Mouse (Mus musculus) heart, embryonic 13.5 days (tissue): ENCODE data around the gene Sult1a1. TPM values are rescaled to one million over a fixed set of nuclear protein-coding genes. Genes with fewer than 3 reads are reported as not detected.

Source experiments
- ATAC-seq: fragments of 200-750 bp; cut with Nextera tagmentation; 2 replicates; pipeline ENCODE4 v1.8.0; 2017; ENCODE audit warnings: moderate TSS enrichment; ENCODE audit not compliant: insufficient number of reproducible peaks, low FRiP score, low TSS enrichment; ENCODE audit errors: extremely low read depth
- H3K27ac ChIP-seq: fragments of 300-500 bp; sonication (generic); replicated peaks from 2 replicates; pipeline ENCODE4 v1.5.1; 2015; ENCODE audit warnings: moderate library complexity, mild to moderate bottlenecking, inconsistent platforms
- H3K27me3 ChIP-seq: fragments of 300-500 bp; sonication (generic); replicated peaks from 2 replicates; pipeline ENCODE4 v1.6.1; 2015; ENCODE audit warnings: mild to moderate bottlenecking, inconsistent platforms
- H3K36me3 ChIP-seq: fragments of 300-500 bp; sonication (generic); 2 replicates; pipeline ENCODE4 v1.6.1; 2015; ENCODE audit warnings: mild to moderate bottlenecking, inconsistent platforms
- H3K4me1 ChIP-seq: fragments of 300-500 bp; sonication (generic); 2 replicates; pipeline ENCODE4 v1.6.1; 2015; ENCODE audit warnings: inconsistent platforms
- H3K4me2 ChIP-seq: fragments of 300-500 bp; sonication (generic); 2 replicates; pipeline ENCODE4 v1.6.1; 2015; ENCODE audit warnings: inconsistent platforms, mild to moderate bottlenecking, moderate library complexity
- H3K4me3 ChIP-seq: fragments of 300-500 bp; sonication (generic); 2 replicates; pipeline ENCODE4 v1.5.1; 2015; ENCODE audit warnings: moderate library complexity, mild to moderate bottlenecking, inconsistent platforms
- H3K9ac ChIP-seq: fragments of 300-500 bp; sonication (generic); 2 replicates; pipeline ENCODE4 v1.6.1; 2015; ENCODE audit warnings: inconsistent platforms, mild to moderate bottlenecking, moderate library complexity
- H3K9me3 ChIP-seq: fragments of 300-500 bp; sonication (generic); 2 replicates; pipeline ENCODE4 v1.6.1; 2016; ENCODE audit warnings: inconsistent platforms
- WGBS: fragments of 180-500 bp; shearing (Covaris S2); methylation state at CpG from one replicate; pipeline ENCODE4 v1.1.7; 2015; ENCODE audit warnings: mixed read lengths; 5-methylcytosine and 5-hydroxymethylcytosine counted together
- polyA plus RNA-seq: library from polyadenylated mRNA; unstranded; fragments of >200 nt; fragmentation: Nextera tagmentation; extraction: Ambion mirVana; gene quantifications from 2 replicates; pipeline ENCODE4 v1.2.1, GENCODE M21; 2015

Gene Sult1a1
- polyA plus RNA-seq, 1 experiment from 2014 or later, result 6.2 TPM

- H3K27ac ChIP-seq, result no peak overlapping the region
- peaks cover 21% of the 10 kb centered on the region for H3K4me1 ChIP-seq
- H3K27me3 ChIP-seq, result no peaks in the 10 kb centered on the region
- peaks cover 23% of the 10 kb centered on the region for H3K36me3 ChIP-seq
- no peak overlapping the region for H3K4me2 ChIP-seq
- 82% methylated on average over 8 of the region's 8 CpGs for WGBS
- no peak overlapping the region for H3K4me3 ChIP-seq
- H3K9ac ChIP-seq, result no peak overlapping the region
- no peaks in the 10 kb centered on the region for H3K9me3 ChIP-seq
- ATAC-seq, result no peak
Observed at GRCm38 (mm10) chr7:126678545-126679341, 2.5 kb upstream of the Sult1a1 start.

GRCm38 (mm10) chr7:126676631-126677220 is 494 bp upstream of the Sult1a1 start:
- WGBS, result 63% methylated on average over 4 of the region's 4 CpGs
- Histone ChIP-seq H3K4me3 (no peak overlapping the region), H3K27ac (peak overlapping the region; percentile 73; the same call in 1 of the 2 replicates)

GRCm38 (mm10) chr7:126675104-126675503 is 1.1 kb downstream of the Sult1a1 start:
- H3K36me3 ChIP-seq, result peaks cover 48% of the 10 kb centered on the region
- H3K4me1 ChIP-seq, result peaks cover 21% of the 10 kb centered on the region
- H3K4me3 ChIP-seq, result no peak overlapping the region
- WGBS, result 87% methylated on average over 8 of the region's 8 CpGs
- H3K9me3 ChIP-seq, result no peaks in the 10 kb centered on the region
- no peak overlapping the region; the same call in 1 of the 2 replicates for H3K27ac ChIP-seq
- H3K27me3 ChIP-seq, result no peaks in the 10 kb centered on the region
- no peak for ATAC-seq
- H3K4me2 ChIP-seq, result no peak overlapping the region
- no peak overlapping the region for H3K9ac ChIP-seq

More at GRCm38 (mm10) chr7:126676631-126677220, 494 bp upstream of the Sult1a1 start:
- Histone ChIP-seq H3K4me2 (no peak overlapping the region), H3K9me3 (no peaks in the 10 kb centered on the region), H3K9ac (no peak overlapping the region), H3K4me1 (peaks cover 21% of the 10 kb centered on the region), H3K36me3 (peaks cover 41% of the 10 kb centered on the region), H3K27me3 (no peaks in the 10 kb centered on the region)
- no peak for ATAC-seq

GRCm38 (mm10) chr7:126672111-126672510 is 4.1 kb downstream of the Sult1a1 start:
- Histone ChIP-seq H3K4me2 (no peak overlapping the region), H3K27ac (no peak overlapping the region), H3K9me3 (no peaks in the 10 kb centered on the region), H3K27me3 (no peaks in the 10 kb centered on the region), H3K36me3 (peaks cover 49% of the 10 kb centered on the region), H3K9ac (no peak overlapping the region), H3K4me3 (no peak overlapping the region), H3K4me1 (peaks cover 21% of the 10 kb centered on the region)
- 91% methylated on average over 9 of the region's 9 CpGs for WGBS
- no peak for ATAC-seq

GRCm38 (mm10) chr7:126670152-126670551 is 6.1 kb downstream of the Sult1a1 start:
- Histone ChIP-seq H3K4me2 (no peak overlapping the region), H3K27me3 (no peaks in the 10 kb centered on the region), H3K36me3 (peaks cover 63% of the 10 kb centered on the region), H3K27ac (no peak overlapping the region), H3K9ac (no peak overlapping the region), H3K9me3 (no peaks in the 10 kb centered on the region), H3K4me1 (peaks cover 3% of the 10 kb centered on the region; the same call in 1 of the 2 replicates), H3K4me3 (no peak overlapping the region)
- ATAC-seq, result no peak
- WGBS, result 70% methylated on average over 3 of the region's 3 CpGs

- Histone ChIP-seq H3K4me2 (no peak overlapping the region), H3K9ac (0 out of 2 replicates have a peak overlapping the region, but pooled peaks have one; percentile 20), H3K27me3 (no peaks in the 10 kb centered on the region), H3K27ac (peak overlapping the region; percentile 73), H3K36me3 (peaks cover 63% of the 10 kb centered on the region), H3K9me3 (no peaks in the 10 kb centered on the region), H3K4me3 (no peak overlapping the region), H3K4me1 (no peaks in the 10 kb centered on the region)
- WGBS, result 66% methylated on average over 5 of the region's 5 CpGs
- no peak for ATAC-seq
Observed at GRCm38 (mm10) chr7:126668452-126668851, 7.8 kb downstream of the Sult1a1 start.

- Histone ChIP-seq H3K9me3 (no peaks in the 10 kb centered on the region), H3K4me1 (no peaks in the 10 kb centered on the region), H3K36me3 (peaks cover 56% of the 10 kb centered on the region), H3K27me3 (no peaks in the 10 kb centered on the region), H3K9ac (no peak overlapping the region), H3K4me2 (no peak overlapping the region), H3K27ac (peak overlapping the region; percentile 73), H3K4me3 (no peak overlapping the region)
- WGBS, result 83% methylated on average over 9 of the region's 9 CpGs
- no peak for ATAC-seq
Observed at GRCm38 (mm10) chr7:126667495-126668090, 8.6 kb downstream of the Sult1a1 start.

GRCm38 (mm10) chr7:126665269-126665668 is 11.0 kb downstream of the Sult1a1 start:
- Histone ChIP-seq H3K27ac (no peak overlapping the region), H3K9ac (no peak overlapping the region), H3K36me3 (peaks cover 42% of the 10 kb centered on the region), H3K27me3 (no peaks in the 10 kb centered on the region), H3K9me3 (no peaks in the 10 kb centered on the region), H3K4me2 (no peak overlapping the region), H3K4me3 (no peak overlapping the region), H3K4me1 (no peaks in the 10 kb centered on the region)
- no peak for ATAC-seq
- WGBS, result 93% methylated on average over 3 of the region's 3 CpGs

- no peaks in the 10 kb centered on the region for H3K9me3 ChIP-seq
- H3K4me2 ChIP-seq, result no peak overlapping the region
- no peak for ATAC-seq
- no peaks in the 10 kb centered on the region for H3K27me3 ChIP-seq
- no peaks in the 10 kb centered on the region for H3K4me1 ChIP-seq
- no peak overlapping the region for H3K4me3 ChIP-seq
- peaks cover 39% of the 10 kb centered on the region for H3K36me3 ChIP-seq
- H3K9ac ChIP-seq, result no peak overlapping the region
- H3K27ac ChIP-seq, result peak overlapping the region; percentile 38
- 61% methylated on average over 8 of the region's 8 CpGs for WGBS
Observed at GRCm38 (mm10) chr7:126663646-126664045, 12.6 kb downstream of the Sult1a1 start.

GRCm38 (mm10) chr7:126659771-126660170 is 16.5 kb downstream of the Sult1a1 start:
- no peak overlapping the region for H3K9ac ChIP-seq
- 0 out of 2 replicates have a peak, but pooled peaks cover 4% of the 10 kb centered on the region for H3K4me1 ChIP-seq
- H3K4me3 ChIP-seq, result no peak overlapping the region
- no peak for ATAC-seq
- peaks cover 18% of the 10 kb centered on the region for H3K36me3 ChIP-seq
- H3K27ac ChIP-seq, result no peak overlapping the region
- 83% methylated on average over 3 of the region's 3 CpGs for WGBS
- H3K9me3 ChIP-seq, result no peaks in the 10 kb centered on the region
- H3K27me3 ChIP-seq, result no peaks in the 10 kb centered on the region
- no peak overlapping the region for H3K4me2 ChIP-seq

- H3K4me1 ChIP-seq, result 0 out of 2 replicates have a peak, but pooled peaks cover 4% of the 10 kb centered on the region
Observed at GRCm38 (mm10) chr7:126657522-126657921, 18.7 kb downstream of the Sult1a1 start.

More at GRCm38 (mm10) chr7:126657522-126657921, 18.7 kb downstream of the Sult1a1 start:
- Histone ChIP-seq H3K27me3 (no peaks in the 10 kb centered on the region), H3K9me3 (no peaks in the 10 kb centered on the region), H3K36me3 (peaks cover 6% of the 10 kb centered on the region; the same call in 1 of the 2 replicates), H3K27ac (no peak overlapping the region), H3K4me2 (no peak overlapping the region), H3K4me3 (no peak overlapping the region), H3K9ac (no peak overlapping the region)
- 80% methylated on average over 1 of the region's 1 CpGs for WGBS
- ATAC-seq, result no peak
